Mouse (Mus musculus) lung, postnatal 0 days (tissue): ENCODE measurements around the gene Calhm1. TPM values are rescaled to one million over a fixed set of nuclear protein-coding genes. Genes with fewer than 3 reads are reported as not detected.

Source experiments
- ATAC-seq: fragments of 200-750 bp; cut with Nextera tagmentation; 2 replicates; pipeline ENCODE4 v1.8.0; 2017; ENCODE audit warnings: moderate library complexity
- DNase-seq: peaks from one replicate; pipeline ENCODE4 v3.0.0-alpha.2; 2016; ENCODE audit warnings: low spot score
- H3K27ac ChIP-seq: fragments of 300-500 bp; sonication (generic); 2 replicates; pipeline ENCODE4 v1.5.1; 2014; ENCODE audit warnings: antibody characterized with exemption, mild to moderate bottlenecking, low read length, mixed read lengths
- H3K27me3 ChIP-seq: fragments of 300-500 bp; sonication (generic); replicated peaks from 2 replicates; pipeline ENCODE4 v1.6.1; 2014; ENCODE audit warnings: low read length, mixed read lengths; ENCODE audit not compliant: insufficient read depth
- H3K36me3 ChIP-seq: fragments of 300-500 bp; sonication (generic); 2 replicates; pipeline ENCODE4 v1.6.1; 2014; ENCODE audit warnings: low read length, mixed read lengths; ENCODE audit not compliant: insufficient read depth
- H3K4me1 ChIP-seq: fragments of 300-500 bp; sonication (generic); 2 replicates; pipeline ENCODE4 v1.6.1; 2014; ENCODE audit warnings: antibody characterized with exemption, low read depth, low read length, mixed read lengths; ENCODE audit not compliant: insufficient read depth
- H3K4me2 ChIP-seq: fragments of 300-500 bp; sonication (generic); replicated peaks from 2 replicates; pipeline ENCODE4 v1.6.1; 2014; ENCODE audit warnings: low read depth, mild to moderate bottlenecking, low read length, moderate library complexity, mixed read lengths
- H3K4me3 ChIP-seq: fragments of 300-500 bp; sonication (generic); 2 replicates; pipeline ENCODE4 v1.5.1; 2014; ENCODE audit warnings: low read depth, low read length
- H3K9ac ChIP-seq: fragments of 300-500 bp; sonication (generic); replicated peaks from 2 replicates; pipeline ENCODE4 v1.6.1; 2014; ENCODE audit warnings: low read depth, mild to moderate bottlenecking
- H3K9me3 ChIP-seq: fragments of 300-500 bp; sonication (generic); 2 replicates; pipeline ENCODE4 v1.6.1; 2016; ENCODE audit warnings: low read length, mixed read lengths
- CTCF ChIP-seq: IDR thresholded peaks from 2 replicates; pipeline ENCODE4 v1.5.1; 2016; ENCODE audit warnings: antibody characterized with exemption, mild to moderate bottlenecking
- EP300 ChIP-seq: IDR thresholded peaks from 2 replicates; pipeline ENCODE4 v1.6.1; 2016; ENCODE audit warnings: antibody characterized with exemption, mild to moderate bottlenecking, control low read depth
- WGBS: fragments of 180-500 bp; shearing (Covaris S2); extraction: QIAGEN DNeasy Blood & Tissue Kit; methylation state at CpG from one replicate; pipeline ENCODE4 v1.1.7; 2014; 5-methylcytosine and 5-hydroxymethylcytosine counted together
- polyA plus RNA-seq: library from polyadenylated mRNA; unstranded; fragments of >200 nt; fragmentation: Nextera tagmentation; extraction: Ambion mirVana; gene quantifications from 2 replicates; pipeline ENCODE4 v1.2.1, GENCODE M21; 2015

Calhm1 gene
- polyA plus RNA-seq, 1 experiment from 2014 or later = not detected

DNA sequence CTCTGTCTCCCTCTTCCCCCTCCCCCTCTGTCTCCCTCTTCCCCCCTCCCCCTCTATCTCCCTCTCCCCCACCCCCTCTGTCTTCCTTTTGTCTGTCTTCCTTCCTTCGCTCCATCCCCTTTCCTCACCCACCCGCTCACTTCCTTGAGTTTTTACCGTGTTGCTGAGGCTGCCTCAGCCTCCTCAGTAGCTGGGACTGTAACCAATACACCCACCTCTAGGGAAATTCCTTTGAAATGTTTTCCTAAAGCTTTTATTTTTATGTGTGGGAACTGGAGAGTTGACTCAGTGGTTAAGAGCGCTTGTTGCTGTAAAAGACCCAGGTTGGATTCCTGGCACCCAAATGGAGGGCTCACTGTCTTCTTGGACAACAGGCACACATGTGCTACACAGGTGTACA is 17.6 kb upstream of the Calhm1 start:
- no peak overlapping the region for H3K9ac ChIP-seq
- no peak for ATAC-seq
- WGBS = 36% methylated on average over 3 of the region's 4 CpGs

DNA sequence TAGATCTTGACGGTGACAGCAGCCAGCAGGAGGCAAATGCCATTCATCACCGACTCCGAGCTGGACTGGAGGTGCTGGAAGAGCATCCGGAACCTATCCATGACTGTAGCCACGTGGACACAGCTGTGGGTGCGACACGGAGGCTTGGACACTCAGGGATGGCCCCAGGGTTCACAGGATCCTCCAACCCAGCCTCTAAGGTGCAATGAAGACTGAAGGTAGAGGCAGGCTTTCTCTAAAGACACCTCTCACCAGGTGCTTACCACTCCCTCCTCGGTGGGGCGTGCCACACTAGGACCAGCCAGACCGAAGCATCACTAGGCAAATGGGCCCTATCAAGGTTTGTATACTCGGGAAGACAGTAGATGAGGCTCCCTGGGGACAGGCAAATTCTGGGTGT is 13.6 kb upstream of the Calhm1 start, which contains the start of gene Calhm3:
Gene Calhm3, minus strand, starts transcription at position 101 of the 400 bp plus-strand sequence.
- H3K4me1 ChIP-seq = no peaks in the 10 kb centered on the region
- no peaks in the 10 kb centered on the region for H3K36me3 ChIP-seq
- no peak within 1 kb of the TSS for H3K27ac ChIP-seq
- no peak for DNase-seq
- H3K9me3 ChIP-seq = no peaks in the 10 kb centered on the region
- no peaks in the 10 kb centered on the region for H3K27me3 ChIP-seq
- H3K4me2 ChIP-seq = no peak within 1 kb of the TSS
- no peak for ATAC-seq
- 75% methylated on average over 11 of the region's 11 CpGs for WGBS
- H3K9ac ChIP-seq = no peak within 1 kb of the TSS
- H3K4me3 ChIP-seq = no peak within 1 kb of the TSS
- TF ChIP-seq EP300 (no peak), CTCF (no peak)

More for the DNA sequence above, 17.6 kb upstream of the Calhm1 start:
- TF ChIP-seq CTCF (no peak), EP300 (no peak)
- H3K4me1 ChIP-seq = no peaks in the 10 kb centered on the region
- H3K27ac ChIP-seq = no peak overlapping the region
- no peaks in the 10 kb centered on the region for H3K36me3 ChIP-seq
- no peaks in the 10 kb centered on the region for H3K27me3 ChIP-seq
- no peak overlapping the region for H3K4me2 ChIP-seq
- H3K4me3 ChIP-seq = no peak overlapping the region
- H3K9me3 ChIP-seq = no peaks in the 10 kb centered on the region
- no peak for DNase-seq

DNA sequence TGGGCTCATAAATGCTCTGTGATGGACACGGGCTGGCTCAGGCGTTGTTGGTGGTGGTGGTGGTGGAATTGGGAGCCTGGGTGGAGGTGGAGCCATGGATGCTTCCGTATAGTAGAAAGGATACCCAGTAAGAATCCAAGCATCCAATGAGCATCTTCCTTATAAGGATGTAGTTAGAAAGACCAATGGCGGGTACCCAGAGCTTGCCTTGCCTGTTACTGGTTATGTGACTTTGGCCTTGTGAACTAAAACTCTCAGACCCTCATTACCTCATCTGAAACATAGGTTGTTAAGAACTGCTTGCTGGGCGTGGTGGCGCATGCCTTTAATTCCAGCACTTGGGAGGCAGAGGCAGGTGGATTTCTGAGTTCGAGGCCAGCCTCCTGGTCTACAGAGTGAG is 9.7 kb upstream of the Calhm1 start:
- Histone ChIP-seq H3K4me3 (no peak overlapping the region), H3K36me3 (no peaks in the 10 kb centered on the region), H3K4me2 (no peak overlapping the region), H3K9ac (no peak overlapping the region), H3K9me3 (no peaks in the 10 kb centered on the region), H3K27me3 (0 out of 2 replicates have a peak, but pooled peaks cover 4% of the 10 kb centered on the region), H3K4me1 (no peaks in the 10 kb centered on the region), H3K27ac (no peak overlapping the region)
- ATAC-seq (no peak), DNase-seq (no peak)
- WGBS = 88% methylated on average over 7 of the region's 7 CpGs
- no peak for TF ChIP-seq CTCF
- no peak for TF ChIP-seq EP300

DNA sequence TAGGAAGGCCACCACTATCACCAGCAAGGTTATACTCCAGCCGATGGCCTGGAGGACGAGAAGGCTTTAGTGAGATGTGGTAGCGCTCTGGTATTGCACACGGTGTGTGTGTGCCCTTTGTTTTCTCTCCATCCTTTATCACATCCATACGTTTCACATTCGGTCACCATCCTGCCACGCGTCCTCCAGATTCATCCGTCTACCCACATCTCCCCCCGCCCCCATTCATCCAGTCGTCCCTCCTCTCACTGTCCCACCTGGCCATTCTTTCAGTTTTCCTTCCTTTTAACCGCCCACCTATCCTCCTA is 8.0 kb upstream of the Calhm1 start:
- H3K36me3 ChIP-seq = no peaks in the 10 kb centered on the region
- no peak overlapping the region for H3K4me3 ChIP-seq
- DNase-seq (no peak), ATAC-seq (no peak)
- peak overlapping the region; percentile 34; the same call in 1 of the 2 replicates for H3K4me2 ChIP-seq
- H3K9ac ChIP-seq = no peak overlapping the region
- no peaks in the 10 kb centered on the region for H3K9me3 ChIP-seq
- WGBS = 56% methylated on average over 12 of the region's 12 CpGs
- H3K4me1 ChIP-seq = no peaks in the 10 kb centered on the region
- 0 out of 2 replicates have a peak, but pooled peaks cover 4% of the 10 kb centered on the region for H3K27me3 ChIP-seq
- H3K27ac ChIP-seq = no peak overlapping the region
- TF ChIP-seq EP300 (no peak), CTCF (no peak)

DNA sequence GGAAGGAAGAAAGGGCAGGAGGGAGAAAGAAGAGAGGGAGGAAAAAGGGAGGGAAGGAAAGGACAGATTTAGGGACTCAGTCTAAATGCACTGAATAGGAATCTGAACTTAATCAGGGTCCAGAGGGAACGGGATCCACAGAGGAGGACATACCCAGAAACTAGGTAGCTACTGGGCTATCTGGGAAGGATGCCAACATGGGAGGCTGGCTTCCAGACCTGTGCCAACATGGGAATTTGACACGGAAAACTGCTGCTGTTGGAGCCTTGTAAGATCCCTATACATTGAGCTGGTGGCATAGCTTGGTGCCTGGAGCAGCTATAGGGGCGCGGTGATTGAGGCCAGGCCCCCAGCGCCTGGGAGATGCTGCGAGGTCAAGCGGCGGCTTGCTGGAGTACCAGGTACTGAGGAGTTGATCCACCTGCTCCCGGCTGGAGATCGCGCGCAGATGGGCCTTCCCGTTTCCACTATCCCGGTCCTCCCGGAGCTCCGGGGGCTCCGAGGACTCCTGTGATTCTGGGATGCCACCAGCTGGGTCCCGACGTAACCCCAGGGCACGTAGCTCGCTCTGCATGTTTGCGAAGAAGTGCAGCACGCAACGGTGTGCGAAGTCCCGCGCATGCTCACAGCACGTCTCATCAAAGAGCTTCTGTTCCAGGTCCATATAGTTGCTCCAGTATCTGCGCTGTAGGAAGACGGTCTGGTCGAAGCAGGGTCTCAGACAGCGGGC is 7.4 kb upstream of the Calhm1 start:
- no peak for DNase-seq
- no peak overlapping the region for H3K4me3 ChIP-seq

DNA sequence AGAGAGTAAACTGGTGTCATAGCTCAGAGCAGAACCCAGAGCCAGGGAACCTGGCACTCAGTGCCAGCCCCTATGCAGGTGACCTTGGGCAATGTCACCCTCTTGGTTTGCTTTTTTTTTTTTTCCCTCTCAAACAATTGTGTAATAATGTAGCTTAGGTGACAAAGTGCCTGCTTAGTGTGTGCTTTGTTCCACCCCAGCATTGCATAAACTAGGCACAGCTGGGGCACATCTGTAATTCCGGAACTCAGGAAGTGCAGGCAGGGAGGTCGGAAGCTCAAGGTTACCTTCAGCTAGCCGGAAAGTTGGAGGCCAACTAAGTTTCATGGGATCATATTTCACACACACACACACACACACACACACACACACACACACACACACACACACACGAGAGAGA is 5.8 kb upstream of the Calhm1 start:
- Histone ChIP-seq H3K9me3 (no peaks in the 10 kb centered on the region), H3K4me2 (no peak overlapping the region), H3K4me1 (no peaks in the 10 kb centered on the region), H3K27me3 (0 out of 2 replicates have a peak, but pooled peaks cover 4% of the 10 kb centered on the region), H3K4me3 (no peak overlapping the region), H3K27ac (no peak overlapping the region), H3K36me3 (no peaks in the 10 kb centered on the region), H3K9ac (no peak overlapping the region)
- ATAC-seq (peak; percentile 43), DNase-seq (peak; percentile 43)
- no peak for TF ChIP-seq EP300
- TF ChIP-seq CTCF = no peak
- 34% methylated on average over 3 of the region's 4 CpGs for WGBS

More for the DNA sequence above, 7.4 kb upstream of the Calhm1 start:
- 23% methylated on average over 32 of the region's 32 CpGs for WGBS
- Histone ChIP-seq H3K4me1 (no peaks in the 10 kb centered on the region), H3K4me2 (peak overlapping the region; percentile 34), H3K9me3 (no peaks in the 10 kb centered on the region), H3K27ac (no peak overlapping the region), H3K9ac (no peak overlapping the region), H3K27me3 (0 out of 2 replicates have a peak, but pooled peaks cover 4% of the 10 kb centered on the region), H3K36me3 (no peaks in the 10 kb centered on the region)
- no peak for ATAC-seq
- no peak for TF ChIP-seq EP300
- TF ChIP-seq CTCF = no peak
